Mouse (Mus musculus) retina, postnatal 7 days (tissue): ENCODE data around the gene Luc7l.
A peak's percentile ranks its signal among the peaks of the same experiment; 100 is the strongest.
"Not testable (repeated sequence)": the region's sequence is repeated elsewhere in the genome, so short reads cannot be mapped to it uniquely, and the experiment has no call there.

Experiments
- DNase-seq: peaks from one replicate; pipeline ENCODE4 v3.0.0-alpha.2; 2012; ENCODE audit warnings: low read depth, low spot score

Gene Luc7l

DNA sequence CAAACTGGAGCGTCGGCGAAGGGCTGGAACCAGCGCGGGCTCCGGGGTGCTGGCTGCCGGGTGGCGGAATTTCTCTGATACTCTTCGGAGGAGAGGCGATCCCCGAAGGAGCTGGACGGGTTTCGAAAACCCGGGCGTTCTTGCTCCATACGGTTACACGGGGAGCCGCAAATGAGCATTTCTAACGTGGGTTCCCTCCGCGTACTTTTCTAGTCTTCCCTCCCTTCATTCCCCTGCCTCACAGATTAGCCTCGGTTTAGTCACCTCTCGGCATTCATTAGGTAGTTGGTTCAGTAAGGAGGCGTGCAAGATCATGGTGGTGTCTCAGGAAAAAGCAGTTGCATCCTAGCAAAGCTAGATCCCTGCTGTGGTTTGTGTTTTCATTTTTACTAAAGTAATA is 703 bp downstream of the Luc7l start:
- DNase-seq: no peak

DNA sequence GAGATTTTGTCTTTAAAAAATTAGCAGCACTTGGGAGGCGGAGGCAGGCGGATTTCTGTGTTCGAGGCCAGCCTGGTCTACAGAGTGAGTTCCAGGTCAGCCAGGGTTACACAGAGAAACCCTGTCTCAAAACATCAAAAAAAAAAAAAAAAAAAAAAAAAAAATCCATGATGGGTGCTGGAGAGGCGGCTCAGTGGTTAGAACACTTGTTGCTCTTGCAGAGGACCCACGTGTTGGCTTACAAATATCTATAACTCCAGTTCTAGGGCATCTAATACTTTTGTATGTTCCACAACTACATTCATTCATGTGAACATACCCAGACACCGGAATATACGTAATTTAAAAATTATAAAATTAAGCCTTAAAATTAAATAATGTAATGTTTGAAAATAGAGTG is 2.6 kb downstream of the Luc7l start:
- no peak for DNase-seq

GRCm38 (mm10) chr17:26261826-26262225 is 9.1 kb downstream of the Luc7l start:
- no peak for DNase-seq

DNA sequence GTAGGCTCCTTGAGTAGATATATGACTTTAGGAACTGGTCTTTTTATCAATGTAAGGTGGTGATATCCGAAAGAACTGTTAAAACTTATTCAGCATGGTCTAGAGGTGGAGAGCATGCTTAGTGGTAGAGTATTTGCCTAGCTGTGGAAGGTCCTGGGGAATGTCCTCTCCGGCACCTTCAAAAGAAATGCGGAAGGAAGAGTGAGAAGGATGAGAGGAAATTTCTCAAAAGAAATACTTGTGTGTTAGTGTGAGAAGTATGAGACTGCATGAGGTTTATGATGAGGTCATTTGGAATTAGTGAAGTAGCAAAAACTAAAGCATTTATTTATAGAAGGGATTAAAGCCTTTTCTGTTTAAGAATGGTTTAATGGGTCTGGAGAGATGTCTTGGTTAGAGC is 9.7 kb downstream of the Luc7l start:
- DNase-seq: no peak

DNA sequence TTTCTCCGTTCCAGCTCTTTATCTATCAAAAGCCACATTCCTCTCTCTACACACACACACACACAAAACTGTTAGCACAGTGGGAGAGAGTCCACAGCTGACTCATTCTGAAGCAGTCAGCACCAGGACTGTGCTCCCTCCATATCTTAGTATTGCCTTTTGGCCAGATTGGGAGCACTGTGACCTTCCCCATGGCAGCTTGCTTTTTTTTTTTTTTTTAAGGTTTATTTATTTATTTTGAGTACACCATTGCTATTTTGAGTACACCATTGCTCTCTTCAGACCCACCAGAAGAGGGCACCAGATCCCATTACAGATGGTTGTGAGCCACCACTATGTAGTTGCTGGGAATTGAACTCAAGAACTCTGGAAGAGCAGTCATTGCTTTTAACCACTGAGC is 16.2 kb downstream of the Luc7l start:
- DNase-seq: no peak

GRCm38 (mm10) chr17:26269577-26269976 is 16.9 kb downstream of the Luc7l start:
- not testable (repeated sequence) for DNase-seq

DNA sequence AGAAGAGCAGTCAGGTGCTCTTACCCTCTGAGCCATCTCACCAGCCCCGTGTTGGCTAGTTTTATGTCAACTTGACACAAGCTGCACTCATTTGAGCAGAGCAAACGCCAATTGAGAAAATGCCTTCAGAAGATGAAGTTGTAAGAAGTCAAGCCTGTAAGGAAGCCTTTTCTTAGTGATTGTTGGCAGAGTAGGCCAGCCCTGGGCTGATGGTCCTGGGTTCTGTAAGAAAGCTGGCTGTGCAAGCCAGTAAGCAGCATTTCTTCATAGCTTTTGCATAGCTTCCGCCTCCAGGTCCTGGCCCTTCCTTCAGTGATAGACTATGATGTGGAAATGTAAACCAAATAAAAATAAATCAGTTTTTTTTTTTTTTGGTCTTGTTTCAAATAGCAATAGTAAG is 19.9 kb downstream of the Luc7l start:
- DNase-seq: no peak

GRCm38 (mm10) chr17:26275933-26276332 is 23.2 kb downstream of the Luc7l start:
- no peak for DNase-seq

GRCm38 (mm10) chr17:26276711-26277110 is 24.0 kb downstream of the Luc7l start:
- DNase-seq: peak; percentile 28

- no peak for DNase-seq
Observed at GRCm38 (mm10) chr17:26286199-26286955, 33.7 kb downstream of the Luc7l start.

DNA sequence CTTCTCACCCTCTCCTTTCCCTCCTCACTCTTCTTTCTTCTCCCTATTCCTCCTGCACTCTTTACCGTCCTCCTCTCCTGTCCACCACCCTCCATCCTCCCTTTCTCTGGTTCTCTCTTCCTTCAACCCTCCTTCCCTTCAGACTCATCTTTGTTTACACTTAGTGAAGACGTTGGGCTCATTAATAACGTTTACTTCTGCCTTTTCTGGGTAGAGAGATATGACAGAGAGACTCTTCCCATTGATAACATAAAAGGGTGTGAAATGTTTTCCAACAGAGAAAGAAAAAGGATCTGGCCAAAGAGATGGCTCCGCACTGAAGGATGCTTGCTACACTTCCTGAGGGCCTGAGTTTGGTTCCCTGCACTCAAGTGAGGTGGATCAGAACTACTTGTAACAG is 36.8 kb downstream of the Luc7l start:
- DNase-seq: no peak

- DNase-seq: not testable (repeated sequence)
Observed at GRCm38 (mm10) chr17:26298318-26298717, 45.6 kb downstream of the Luc7l start.

DNA sequence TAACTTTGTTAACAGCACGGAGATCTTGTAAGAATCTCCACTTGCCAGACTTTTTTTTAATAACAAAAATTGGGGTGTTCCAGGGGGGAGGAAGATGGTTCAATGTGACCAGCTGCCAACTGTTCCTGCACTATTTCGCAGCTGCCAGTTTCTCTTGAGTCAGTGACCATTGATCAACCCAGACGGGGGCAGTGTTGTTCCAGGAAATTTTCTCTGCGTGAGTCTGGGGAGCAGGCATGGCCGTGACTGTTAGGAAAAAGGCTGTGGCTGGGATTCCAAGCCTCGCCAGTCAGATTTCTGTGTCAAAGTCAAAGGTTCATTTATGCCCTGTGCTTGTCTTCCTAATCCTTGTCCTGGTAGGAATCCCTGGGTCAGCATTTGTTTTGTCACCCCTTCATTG is 61.6 kb downstream of the Luc7l start:
- DNase-seq: peak; percentile 57

- no peak for DNase-seq
Observed at GRCm38 (mm10) chr17:26315474-26315873, 62.8 kb downstream of the Luc7l start.

GRCm38 (mm10) chr17:26318441-26318840 is 65.7 kb downstream of the Luc7l start:
- no peak for DNase-seq
